Mouse (Mus musculus) brain, embryonic 14.5 days (tissue): ENCODE measurements around the gene Exph5.

Source experiments
- CTCF ChIP-seq: fragments of 200-500 bp; IDR thresholded peaks from 2 replicates; pipeline ENCODE4 v1.5.1; 2012; ENCODE audit warnings: inconsistent platforms, mild to moderate bottlenecking, moderate library complexity, borderline replicate concordance; ENCODE audit not compliant: insufficient read depth, insufficient read length; ENCODE audit errors: extremely low read depth
- POLR2A ChIP-seq: fragments of 200-500 bp; IDR thresholded peaks from 2 replicates; pipeline ENCODE4 v1.6.1; 2012; ENCODE audit warnings: mild to moderate bottlenecking, inconsistent platforms, borderline replicate concordance; ENCODE audit not compliant: poor library complexity, insufficient read depth, insufficient read length, severe bottlenecking; ENCODE audit errors: extremely low read depth

DNA sequence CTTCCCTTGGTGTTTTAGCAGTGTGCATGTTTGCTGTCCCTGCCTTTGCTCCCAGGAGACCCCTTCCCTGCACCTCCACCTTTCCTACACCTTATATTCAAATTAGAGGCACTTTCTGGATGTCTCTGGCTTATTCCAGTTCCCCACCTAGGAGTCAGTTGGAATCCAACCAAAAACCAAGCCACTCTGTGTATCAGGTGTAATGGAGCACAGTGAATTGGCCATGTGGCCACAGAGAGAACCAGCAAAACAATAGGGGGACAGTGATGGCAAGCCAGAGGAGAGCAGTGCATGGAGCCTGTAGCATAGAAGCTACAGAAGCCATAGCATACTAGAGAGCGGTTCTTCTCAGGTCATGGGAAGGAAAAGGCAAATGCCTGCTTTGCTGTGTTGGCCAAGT is 11.5 kb downstream of the Exph5 start:
- TF ChIP-seq POLR2A (no peak), CTCF (no peak)
